Comparison of ENCODE assay signal across 10 mouse cellular contexts in genomic region chr2:132064185-132064831, GRCm38 (mm10). TPM values are rescaled to one million over a fixed set of nuclear protein-coding genes. Genes with fewer than 3 reads are reported as not detected.
A peak's percentile ranks its signal among the peaks of the same experiment; 100 is the strongest.
DNase-seq lines count a peak whose midpoint lies in the region; TF ChIP-seq lines count a peak whose summit lies in the region.
"Had no signal": no experiment of that assay in that cellular context is flagged by ENCODE, and none has a peak within 500 bp of the region (broad histone marks: within the 10 kb centered on the region; RNA-seq: fewer than 3 reads in every experiment).

No protein-coding gene starts in this region.

- intact Hi-C loops in heart, postnatal 25 days (cut with DNase I): loop anchor here (5.0 kb wide), 1 partner anchor 178 kb away; no protein-coding TSS in a partner anchor
- intact Hi-C loops in gastrocnemius, postnatal 14 days (cut with DNase I; ENCODE audit: low total_unique reads): loop anchor here (10.0 kb wide), 1 partner anchor 60 kb away; no protein-coding TSS in a partner anchor
- intact Hi-C loops in gastrocnemius, postnatal 36 days (cut with DNase I): no loop called here

- 64% methylated on average over 11 of the region's 11 CpGs for WGBS in lung, adult 2 months

- no peak overlapping the region for H3K4me3 ChIP-seq in lung, adult 2 months (replicated peaks; ENCODE audit: extremely low read depth, low read depth, low read length)
- H3K4me3 ChIP-seq: embryonic facial prominence, embryonic 13.5 days; midbrain, embryonic 10.5 days had no signal

- TF ChIP-seq CTCF in lung, adult 2 months (IDR thresholded peaks at IDR 0.05; ENCODE audit: insufficient read depth, low read length): peak; percentile 52; the same call in 1 of the 2 replicates

- DNase-seq in heart, adult 11 months: peak; percentile 89
- no peak for DNase-seq in heart, postnatal 25 days (ENCODE audit: low spot score)
- DNase-seq in lung, adult 2 months: no peak
- DNase-seq in lung, postnatal 14 days: no peak
- peak; percentile 23 for DNase-seq in cerebellum, adult 9-11 months
- peak; percentile 32 for DNase-seq in retina, postnatal 7 days (ENCODE audit: low read depth, low spot score)
- no peak for DNase-seq in gastrocnemius, postnatal 14 days
- DNase-seq in gastrocnemius, postnatal 36 days: no peak

- TF ChIP-seq POLR2A in lung, adult 2 months (IDR thresholded peaks at IDR 0.05; ENCODE audit: borderline replicate concordance, extremely low read depth, low read depth, low read length): no peak

- H3K4me1 ChIP-seq in lung, adult 2 months (ENCODE audit: control insufficient read depth, insufficient read depth, low read length): no peaks in the 10 kb centered on the region
- H3K4me1 ChIP-seq: embryonic facial prominence, embryonic 13.5 days; midbrain, embryonic 10.5 days had no signal

RNA-seq across cellular contexts. Expression of gene Rassf2, which starts 34.2 kb away (rescaled TPM):
- 10 to 100 TPM in 1 of 2 experiments, 1 to 10 TPM in 1; 8.2 to 10.4 TPM for total RNA-seq in heart, postnatal 25 days (2021)
- 26.6 and 27.1 TPM in 2 replicates for polyA plus RNA-seq in lung, adult 2 months (2012; rRNA removed)
- total RNA-seq in gastrocnemius, postnatal 14 days (2021): 10 to 100 TPM in 1 of 2 experiments, 1 to 10 TPM in 1; 8.5 to 13.1 TPM
- 1 to 10 TPM; 5.0 to 5.2 TPM for total RNA-seq in gastrocnemius, postnatal 36 days (2021)

Comparison
In these comparisons a context has a peak if more than half of its experiments do, and no peak if none do; other contexts are left out.
1. DNase-seq: peak in heart, adult 11 months (single experiment), cerebellum, adult 9-11 months (single experiment) and retina, postnatal 7 days (single experiment); none in heart, postnatal 25 days (single experiment), lung, adult 2 months (single experiment), lung, postnatal 14 days (single experiment), gastrocnemius, postnatal 14 days (single experiment) and gastrocnemius, postnatal 36 days (0 of 2).